Mouse (Mus musculus): ENCODE results near the gene Olfr1417.

GRCm38 (mm10) chr19:11788876-11789275 is 50.1 kb downstream of the Olfr1417 start:
- TF ChIP-seq POLR2A (IDR thresholded peaks at IDR 0.05; ENCODE audit: control insufficient read depth, extremely low read depth, insufficient read depth, low read length, poor library complexity), result no peak
- no peak for TF ChIP-seq CTCF (IDR thresholded peaks at IDR 0.05; ENCODE audit: borderline replicate concordance, control insufficient read depth, extremely low read depth, insufficient read depth, low read length, poor library complexity)

Measured in thymus, adult 2 months (tissue).